Mouse (Mus musculus): ENCODE data around the gene Mcl1.
A peak's percentile ranks its signal among the peaks of the same experiment; 100 is the strongest.
"Not testable (repeated sequence)": the region's sequence is repeated elsewhere in the genome, so short reads cannot be mapped to it uniquely, and the experiment has no call there.

Gene Mcl1

GRCm38 (mm10) chr3:95650276-95651032 lies 8.1 kb upstream of the Mcl1 start:
- peak; percentile 43 for DNase-seq (ENCODE audit: low read depth)

DNA sequence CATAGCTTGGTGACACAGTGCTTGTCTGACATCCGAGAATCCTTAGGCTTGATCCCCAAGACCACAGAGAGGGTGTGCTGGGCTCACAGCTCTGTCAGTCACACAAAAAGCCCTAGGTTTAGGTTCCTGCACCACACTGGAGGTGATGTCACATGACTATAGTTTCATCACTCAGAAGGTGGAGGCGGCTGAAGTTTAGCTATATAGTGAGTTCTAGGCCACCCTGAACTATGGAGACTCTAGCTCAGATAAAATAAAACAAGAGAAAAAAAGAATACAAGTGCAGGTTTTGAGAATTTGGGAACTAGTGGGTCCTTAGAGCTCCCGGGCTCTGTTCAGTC lies 7.6 kb upstream of the Mcl1 start:
- DNase-seq (ENCODE audit: low read depth), result no peak

- no peak for DNase-seq (ENCODE audit: low read depth)
Observed at GRCm38 (mm10) chr3:95651391-95652203, 7.0 kb upstream of the Mcl1 start.

GRCm38 (mm10) chr3:95652204-95652811 lies 6.3 kb upstream of the Mcl1 start:
- DNase-seq (ENCODE audit: low read depth), result no peak

DNA sequence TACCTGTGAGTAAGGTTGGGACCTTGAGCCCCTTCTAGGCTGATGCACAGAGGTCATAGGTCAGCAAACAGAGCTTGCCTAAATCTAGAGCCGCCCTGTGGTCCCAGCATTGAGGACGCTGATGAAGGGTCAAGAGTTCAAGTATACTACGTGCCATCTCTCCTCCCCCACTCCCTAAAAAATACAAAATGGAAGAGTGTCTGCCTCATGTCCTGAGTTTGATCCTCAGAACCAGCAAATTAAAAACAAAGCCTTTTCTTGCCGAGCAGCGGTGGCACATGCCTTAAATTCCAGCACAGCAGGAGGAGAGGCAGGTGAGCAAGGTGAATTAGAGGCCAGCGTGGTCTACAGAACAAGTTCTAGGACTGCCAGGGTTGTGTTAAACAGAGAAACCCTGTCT lies 5.7 kb upstream of the Mcl1 start:
- DNase-seq (ENCODE audit: low read depth), result no peak

DNA sequence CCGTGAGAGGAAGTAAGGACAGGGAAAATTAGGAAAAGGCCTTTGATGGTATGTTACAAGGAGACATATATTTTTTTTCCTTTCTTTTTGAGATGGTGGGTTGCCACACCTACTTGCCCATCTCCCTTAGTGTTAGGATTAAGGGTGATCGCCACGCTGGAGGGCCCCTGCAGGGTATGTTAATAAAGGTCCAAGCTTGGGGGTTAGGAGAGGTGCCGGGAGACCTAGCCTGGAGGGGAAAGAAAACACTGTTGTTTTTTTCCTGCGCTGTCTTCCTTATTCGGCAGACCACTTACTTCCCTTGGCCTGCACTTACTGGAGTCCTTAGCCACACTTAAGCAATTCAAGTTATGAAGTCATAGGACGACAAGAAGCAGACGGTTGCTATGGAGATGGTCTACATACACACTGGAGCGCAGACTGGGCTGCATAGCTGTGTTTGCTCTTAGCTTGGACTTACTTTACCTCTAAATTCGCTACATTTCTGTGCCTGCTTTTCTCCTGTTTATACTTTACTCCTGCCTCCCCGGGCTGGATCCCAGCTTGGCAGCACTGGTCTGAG lies 5.0 kb upstream of the Mcl1 start:
- DNase-seq (ENCODE audit: low read depth), result no peak

GRCm38 (mm10) chr3:95654371-95654770 lies 4.2 kb upstream of the Mcl1 start:
- not testable (repeated sequence) for DNase-seq (ENCODE audit: low read depth)

GRCm38 (mm10) chr3:95655437-95655836 lies 3.2 kb upstream of the Mcl1 start:
- no peak for DNase-seq (ENCODE audit: low read depth)

DNA sequence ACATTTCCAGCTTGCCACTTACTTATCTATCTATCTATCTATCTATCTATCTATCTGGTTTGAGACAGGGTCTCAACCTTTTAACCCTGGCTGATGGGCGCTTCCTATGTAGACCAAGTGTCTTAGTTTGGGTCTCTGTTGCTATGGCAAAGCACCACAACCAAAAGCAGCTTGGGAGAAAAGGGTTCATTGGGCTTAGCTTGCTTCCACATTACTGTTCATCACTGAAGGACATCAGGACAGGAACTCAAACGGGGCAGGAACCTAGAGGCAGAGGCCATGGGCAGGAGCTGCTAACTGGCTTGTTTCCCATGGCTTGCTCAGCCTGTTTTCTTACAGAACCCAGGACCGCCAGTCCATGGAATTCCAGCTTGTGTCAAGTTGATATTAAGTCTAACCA lies 1.5 kb upstream of the Mcl1 start:
- DNase-seq (ENCODE audit: low read depth), result no peak

- no peak for DNase-seq (ENCODE audit: low read depth)
Observed at GRCm38 (mm10) chr3:95657711-95658110, 877 bp upstream of the Mcl1 start.

- DNase-seq (ENCODE audit: low read depth), result peak; percentile 83
Observed at GRCm38 (mm10) chr3:95658868-95659712, 502 bp downstream of the Mcl1 start.

GRCm38 (mm10) chr3:95659948-95660347 lies 1.4 kb downstream of the Mcl1 start:
- no peak for DNase-seq (ENCODE audit: low read depth)

DNA sequence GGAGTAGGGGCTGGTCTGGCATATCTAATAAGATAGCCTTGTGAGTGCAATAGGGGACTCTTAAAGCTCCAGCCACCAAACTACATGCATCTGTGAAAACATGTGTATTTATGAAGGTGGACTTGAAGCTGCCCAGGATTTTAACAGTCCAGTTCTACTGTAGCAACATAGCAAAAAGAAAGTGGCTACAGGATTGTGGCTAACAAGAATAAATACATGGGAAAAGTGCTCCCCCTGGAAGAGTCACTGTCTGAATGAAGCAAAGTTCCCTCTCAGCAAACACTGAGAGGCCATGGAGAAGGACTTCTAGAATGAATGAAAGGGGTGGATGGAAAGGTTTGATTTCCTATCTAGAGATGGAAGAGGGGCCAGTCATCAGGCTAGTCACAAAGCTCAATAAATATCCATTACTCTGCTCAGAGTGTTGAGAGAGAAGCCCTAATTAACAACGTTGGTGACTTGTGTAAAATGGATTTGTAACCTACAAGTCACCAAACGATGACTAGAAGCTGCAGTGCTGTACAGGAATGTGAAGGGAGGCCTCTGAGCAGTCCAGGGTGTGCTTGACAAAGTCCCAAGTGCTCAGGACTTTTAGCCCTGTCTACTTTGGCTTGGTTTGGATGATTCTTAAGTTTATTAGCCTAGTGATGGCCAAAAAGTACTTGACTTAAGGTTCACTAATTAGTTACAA lies 2.3 kb downstream of the Mcl1 start:
- peak; percentile 43 for DNase-seq (ENCODE audit: low read depth)

- DNase-seq (ENCODE audit: low read depth), result peak; percentile 51
Observed at GRCm38 (mm10) chr3:95661945-95662715, 3.5 kb downstream of the Mcl1 start.

DNA sequence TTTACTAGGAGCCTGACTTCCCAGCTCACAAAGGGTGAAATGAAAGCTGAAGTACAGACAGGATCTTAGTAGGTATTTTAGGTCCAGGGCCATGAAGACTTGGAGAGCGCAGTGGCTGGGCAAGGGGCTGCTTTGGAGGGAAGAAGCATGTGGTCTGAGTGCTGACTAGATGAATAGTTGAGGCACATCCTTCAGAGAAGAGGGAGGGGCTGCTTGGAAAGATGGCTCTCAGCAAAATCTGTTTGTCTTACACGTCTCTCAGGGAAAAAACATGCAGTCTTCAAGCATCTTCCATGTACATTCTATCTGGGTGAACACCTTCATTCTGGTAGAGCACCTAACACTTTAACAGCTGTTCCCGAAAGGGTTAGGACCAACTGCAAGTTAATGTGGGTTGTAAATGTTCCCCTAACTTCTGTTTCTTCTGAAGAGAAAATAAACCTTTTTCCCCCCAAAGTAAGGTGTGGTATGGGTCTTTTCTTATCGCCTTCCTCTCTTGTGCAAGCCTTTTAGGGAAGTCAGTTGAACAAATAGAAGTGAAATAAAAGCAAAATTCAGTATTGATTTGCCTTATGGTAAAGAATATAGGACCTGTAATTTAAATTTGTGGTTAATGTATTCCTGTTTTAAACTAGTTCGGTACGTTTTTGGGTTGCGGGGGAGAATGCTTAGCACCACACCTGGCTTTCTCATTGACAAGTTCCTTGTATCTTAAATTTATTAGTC lies 4.3 kb downstream of the Mcl1 start:
- peak; percentile 51 for DNase-seq (ENCODE audit: low read depth)

DNA sequence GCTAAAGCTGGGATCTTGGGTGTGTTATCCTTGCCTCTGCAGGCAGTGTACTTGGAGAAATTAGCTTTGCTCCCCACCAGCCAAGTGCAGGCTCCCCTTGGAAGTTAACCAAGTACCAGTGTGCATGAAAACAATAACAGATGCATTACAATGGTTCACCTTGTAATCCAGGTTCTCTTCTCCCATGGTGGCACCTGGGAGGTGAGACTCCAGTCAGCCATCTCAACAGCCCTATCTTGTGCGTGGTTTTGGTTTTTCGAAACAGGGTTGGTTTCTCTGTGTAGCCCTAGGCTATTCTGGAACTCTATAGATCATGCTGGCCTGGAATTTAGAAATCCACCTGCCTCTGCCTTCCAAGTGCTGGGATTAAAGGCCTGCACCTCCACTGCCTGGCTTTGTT lies 4.9 kb downstream of the Mcl1 start:
- peak; percentile 41 for DNase-seq (ENCODE audit: low read depth)

GRCm38 (mm10) chr3:95663969-95664608 lies 5.5 kb downstream of the Mcl1 start:
- DNase-seq (ENCODE audit: low read depth), result peak; percentile 65

DNA sequence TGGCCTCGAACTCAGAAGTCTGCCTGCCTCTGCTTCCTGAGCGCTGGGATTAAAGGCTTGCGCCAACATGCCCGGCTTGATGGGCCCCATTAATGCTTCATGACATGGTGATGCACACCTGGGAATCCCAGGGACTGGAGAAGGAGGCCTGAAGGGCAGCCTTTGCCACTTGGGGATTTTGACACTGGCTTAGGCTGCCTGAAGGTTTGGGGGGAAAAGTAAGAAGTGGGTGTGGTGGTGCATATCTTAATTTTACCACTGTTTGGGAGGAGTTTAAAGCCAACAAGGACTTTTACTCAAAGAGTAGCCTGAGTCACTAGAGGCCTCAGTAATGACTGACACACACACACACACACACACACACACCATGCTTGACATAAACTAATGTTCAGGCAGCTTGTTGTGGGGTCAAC lies 6.4 kb downstream of the Mcl1 start:
- DNase-seq (ENCODE audit: low read depth), result no peak
